Mouse (Mus musculus) neural tube, embryonic 15.5 days (tissue): ENCODE results near the gene Auts2. TPM values are rescaled to one million over a fixed set of nuclear protein-coding genes. Genes with fewer than 3 reads are reported as not detected.

Source experiments
- ATAC-seq: fragments of 200-750 bp; cut with Nextera tagmentation; 2 replicates; pipeline ENCODE4 v1.8.0; 2017; ENCODE audit warnings: mild to moderate bottlenecking, moderate TSS enrichment, moderate library complexity; ENCODE audit not compliant: low FRiP score
- H3K27ac ChIP-seq: fragments of 300-500 bp; sonication (generic); replicated peaks from 2 replicates; pipeline ENCODE4 v1.5.1; 2015; ENCODE audit warnings: mild to moderate bottlenecking, inconsistent platforms
- H3K27me3 ChIP-seq: fragments of 300-500 bp; sonication (generic); replicated peaks from 2 replicates; pipeline ENCODE4 v1.6.1; 2015; ENCODE audit warnings: inconsistent platforms
- H3K36me3 ChIP-seq: fragments of 300-500 bp; sonication (generic); 2 replicates; pipeline ENCODE4 v1.6.1; 2015; ENCODE audit warnings: inconsistent platforms
- H3K4me1 ChIP-seq: fragments of 300-500 bp; sonication (generic); 2 replicates; pipeline ENCODE4 v1.6.1; 2015; ENCODE audit warnings: inconsistent platforms
- H3K4me2 ChIP-seq: fragments of 300-500 bp; sonication (generic); 2 replicates; pipeline ENCODE4 v1.6.1; 2015; ENCODE audit warnings: inconsistent platforms, mild to moderate bottlenecking, moderate library complexity
- H3K4me3 ChIP-seq: fragments of 300-500 bp; sonication (generic); replicated peaks from 2 replicates; pipeline ENCODE4 v1.5.1; 2015; ENCODE audit warnings: mild to moderate bottlenecking, inconsistent platforms
- H3K9ac ChIP-seq: fragments of 300-500 bp; sonication (generic); replicated peaks from 2 replicates; pipeline ENCODE4 v1.6.1; 2015; ENCODE audit warnings: mild to moderate bottlenecking, inconsistent platforms
- H3K9me3 ChIP-seq: fragments of 300-500 bp; sonication (generic); replicated peaks from 2 replicates; pipeline ENCODE4 v1.6.1; 2016; ENCODE audit warnings: inconsistent platforms
- WGBS: fragments of 180-500 bp; shearing (Covaris S2); methylation state at CpG from one replicate; pipeline ENCODE4 v1.1.7; 2015; ENCODE audit warnings: mixed read lengths; 5-methylcytosine and 5-hydroxymethylcytosine counted together
- polyA plus RNA-seq: library from polyadenylated mRNA; unstranded; fragments of >200 nt; fragmentation: Nextera tagmentation; extraction: Ambion mirVana; gene quantifications from 2 replicates; pipeline ENCODE4 v1.2.1, GENCODE M21; 2015

The Auts2 gene
- polyA plus RNA-seq, 1 experiment from 2014 or later, result 52.5 TPM

DNA sequence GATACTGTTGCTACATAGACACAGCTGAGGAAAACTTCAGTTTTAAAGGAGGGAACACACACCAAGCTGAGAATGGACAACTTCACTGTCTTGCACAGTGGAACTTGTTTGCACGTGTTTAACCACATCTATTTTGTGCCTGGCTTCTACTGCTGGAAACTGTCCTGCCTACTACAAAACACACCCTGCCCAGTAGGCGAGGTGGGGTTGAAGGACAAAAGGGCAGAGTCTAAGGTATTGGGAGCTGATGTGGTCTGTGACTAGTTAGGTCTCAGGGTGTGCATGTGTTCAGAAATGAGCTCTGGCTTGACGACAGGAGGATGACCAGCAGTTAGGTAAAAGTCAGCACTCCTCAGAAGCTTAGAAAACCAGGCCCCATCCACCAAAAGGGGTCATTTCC, 636.8 kb downstream of the Auts2 start:
- 93% methylated on average over 3 of the region's 3 CpGs for WGBS
- Histone ChIP-seq H3K27me3 (no peaks in the 10 kb centered on the region; the same call in 1 of the 2 replicates), H3K4me2 (no peak overlapping the region), H3K9me3 (no peaks in the 10 kb centered on the region), H3K4me1 (peaks cover 5% of the 10 kb centered on the region; the same call in 1 of the 2 replicates), H3K9ac (no peak overlapping the region), H3K4me3 (no peak overlapping the region), H3K27ac (no peak overlapping the region), H3K36me3 (no peaks in the 10 kb centered on the region)
- no peak for ATAC-seq

DNA sequence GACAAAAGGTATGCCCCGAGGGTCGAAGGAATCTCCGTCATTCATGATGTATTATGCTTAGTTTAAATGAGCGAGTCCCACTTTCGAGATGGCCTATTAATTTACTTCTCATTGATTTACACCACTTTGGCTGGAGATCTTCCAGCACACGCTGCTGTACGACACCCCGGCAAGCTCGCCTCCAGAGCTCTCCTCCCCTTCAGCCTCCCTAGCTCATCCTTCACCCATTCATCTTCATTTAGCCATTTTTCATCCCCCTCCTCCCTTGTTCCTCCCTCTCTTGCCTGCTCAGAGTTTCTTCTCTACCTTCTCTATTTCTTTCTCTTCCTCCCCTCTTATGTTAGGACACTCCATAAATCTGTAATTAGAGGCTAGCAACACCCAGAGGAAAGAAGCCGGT, 638.7 kb downstream of the Auts2 start:
- H3K9ac ChIP-seq, result no peak overlapping the region
- no peak overlapping the region for H3K4me3 ChIP-seq
- H3K36me3 ChIP-seq, result no peaks in the 10 kb centered on the region
- no peak for ATAC-seq
- no peak overlapping the region for H3K4me2 ChIP-seq
- peaks cover 11% of the 10 kb centered on the region for H3K4me1 ChIP-seq
- H3K27ac ChIP-seq, result no peak overlapping the region
- no peaks in the 10 kb centered on the region for H3K27me3 ChIP-seq
- H3K9me3 ChIP-seq, result no peaks in the 10 kb centered on the region
- 34% methylated on average over 10 of the region's 10 CpGs for WGBS

DNA sequence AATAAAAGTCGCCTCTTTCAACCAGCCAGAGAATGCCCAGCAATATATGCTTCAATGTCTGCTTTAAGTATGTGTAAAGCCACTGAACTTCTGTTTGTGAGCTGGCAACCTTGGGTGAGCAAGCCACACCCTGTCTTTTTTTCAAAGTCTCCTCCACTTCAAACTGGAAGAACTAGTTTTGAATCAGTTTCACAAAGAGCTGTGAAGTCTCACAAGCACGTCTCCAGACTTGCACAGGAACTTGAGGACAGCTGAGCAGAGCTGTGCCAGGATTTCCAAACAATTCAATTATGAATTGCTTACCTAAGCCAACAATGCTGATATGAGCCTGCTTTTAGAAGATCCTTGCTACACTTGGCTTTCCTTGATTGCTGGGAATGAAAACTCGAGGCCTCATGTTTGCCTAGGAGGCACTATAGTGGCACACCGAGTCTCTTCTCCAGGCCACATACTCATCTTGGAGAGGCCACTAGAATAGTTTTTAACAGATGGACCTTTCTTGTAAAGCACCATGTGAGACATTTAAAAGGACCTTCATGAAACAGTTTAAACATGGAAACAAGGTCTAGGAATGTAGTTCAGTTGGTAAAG, 645.0 kb downstream of the Auts2 start:
- no peaks in the 10 kb centered on the region for H3K36me3 ChIP-seq
- no peak for ATAC-seq
- WGBS, result 82% methylated on average over 4 of the region's 4 CpGs
- H3K9me3 ChIP-seq, result no peaks in the 10 kb centered on the region
- H3K4me3 ChIP-seq, result no peak overlapping the region
- H3K4me2 ChIP-seq, result no peak overlapping the region
- H3K27me3 ChIP-seq, result no peaks in the 10 kb centered on the region
- no peak overlapping the region for H3K9ac ChIP-seq
- H3K4me1 ChIP-seq, result peaks cover 6% of the 10 kb centered on the region; the same call in 1 of the 2 replicates
- H3K27ac ChIP-seq, result no peak overlapping the region

DNA sequence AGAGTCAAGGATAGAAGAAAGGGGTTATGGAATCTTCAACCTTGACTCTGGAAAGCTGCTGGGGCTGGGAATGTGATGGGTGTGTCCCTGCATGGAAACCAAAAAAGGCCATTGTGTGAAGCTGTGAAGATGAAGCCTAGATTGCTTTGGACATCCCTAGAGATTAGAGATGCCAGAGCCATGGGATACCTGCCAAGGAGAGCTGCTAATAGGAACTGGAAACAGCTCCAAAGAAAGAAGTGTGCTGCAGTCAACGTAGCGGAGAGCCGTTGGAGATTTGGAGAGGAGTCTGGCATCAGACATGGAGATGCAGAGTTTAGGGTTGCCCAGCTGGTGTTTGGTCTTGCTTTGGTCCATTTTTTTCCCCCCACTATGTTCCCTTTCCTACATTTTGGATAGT, 656.5 kb downstream of the Auts2 start:
- WGBS, result 89% methylated on average over 3 of the region's 3 CpGs
- Histone ChIP-seq H3K9ac (no peak overlapping the region), H3K27me3 (no peaks in the 10 kb centered on the region), H3K4me2 (no peak overlapping the region), H3K27ac (no peak overlapping the region), H3K36me3 (no peaks in the 10 kb centered on the region), H3K9me3 (no peaks in the 10 kb centered on the region), H3K4me3 (no peak overlapping the region), H3K4me1 (no peaks in the 10 kb centered on the region)
- ATAC-seq, result no peak

DNA sequence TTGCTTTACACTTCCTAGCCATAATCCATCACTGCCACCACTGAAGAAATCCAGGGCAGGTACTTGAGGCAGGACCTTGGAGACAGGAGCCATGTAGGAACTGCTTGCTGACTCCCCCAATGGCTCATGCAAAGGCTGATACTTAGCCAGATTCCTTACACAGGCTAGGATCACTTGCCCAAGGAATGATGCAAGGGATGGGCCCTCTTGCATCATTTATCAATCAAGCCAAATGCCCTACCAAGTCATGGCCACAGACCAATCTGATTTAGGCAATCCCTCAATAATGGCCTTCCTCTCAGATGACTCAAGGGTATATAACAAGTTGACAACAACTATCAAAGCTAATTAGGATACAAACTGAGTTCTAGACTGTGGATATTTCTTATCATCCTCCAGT, 666.6 kb downstream of the Auts2 start:
- Histone ChIP-seq H3K4me3 (no peak overlapping the region), H3K4me2 (no peak overlapping the region), H3K4me1 (0 out of 2 replicates have a peak, but pooled peaks cover 4% of the 10 kb centered on the region), H3K27ac (no peak overlapping the region), H3K9ac (no peak overlapping the region), H3K9me3 (no peaks in the 10 kb centered on the region), H3K36me3 (no peaks in the 10 kb centered on the region), H3K27me3 (no peaks in the 10 kb centered on the region)
- ATAC-seq, result no peak

DNA sequence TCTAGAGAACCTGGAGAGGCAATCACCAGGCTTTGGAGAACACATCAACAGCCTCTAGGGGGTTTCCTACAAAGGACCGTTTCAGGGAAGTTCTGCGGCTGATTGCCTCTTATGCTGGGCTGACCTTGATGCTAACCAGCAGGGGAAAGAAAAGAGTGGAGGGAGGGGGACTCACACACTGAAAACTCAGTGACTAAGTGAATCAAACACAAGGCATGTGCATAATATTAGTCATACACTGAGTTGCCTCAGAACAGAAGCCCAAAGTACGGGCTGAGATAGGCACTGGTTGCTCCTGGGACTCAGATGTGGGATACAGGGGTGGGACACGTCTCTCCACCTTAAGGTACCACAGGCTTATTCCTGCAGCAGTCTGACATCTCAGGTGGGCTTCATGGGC, 667.2 kb downstream of the Auts2 start:
- Histone ChIP-seq H3K4me2 (no peak overlapping the region), H3K36me3 (no peaks in the 10 kb centered on the region), H3K9ac (no peak overlapping the region), H3K4me3 (no peak overlapping the region), H3K27ac (no peak overlapping the region), H3K9me3 (no peaks in the 10 kb centered on the region), H3K27me3 (no peaks in the 10 kb centered on the region), H3K4me1 (peaks cover 4% of the 10 kb centered on the region; the same call in 1 of the 2 replicates)
- ATAC-seq, result no peak
- WGBS, result 76% methylated on average over 4 of the region's 4 CpGs

DNA sequence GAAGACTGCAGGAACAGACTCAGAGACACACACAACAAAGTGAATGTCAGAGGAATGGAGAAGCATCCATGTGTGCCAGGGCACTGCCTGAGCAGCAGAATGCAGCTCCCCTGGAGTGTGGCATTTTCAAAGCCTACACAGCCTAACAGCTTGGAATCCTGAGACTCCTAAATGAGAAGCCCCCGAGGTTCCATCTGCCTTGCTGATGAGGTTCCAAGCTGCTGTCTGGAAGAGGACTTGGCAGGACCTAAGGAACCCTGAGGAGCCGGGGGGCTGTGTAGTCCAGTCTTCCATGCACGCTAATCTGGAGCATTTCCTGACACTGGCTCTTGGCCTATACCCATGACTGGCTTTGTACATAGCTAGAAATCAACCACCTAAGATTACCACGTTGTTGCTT, 670.0 kb downstream of the Auts2 start:
- no peaks in the 10 kb centered on the region for H3K36me3 ChIP-seq
- 71% methylated on average over 4 of the region's 4 CpGs for WGBS
- no peak overlapping the region for H3K9ac ChIP-seq
- H3K4me2 ChIP-seq, result no peak overlapping the region
- H3K27ac ChIP-seq, result no peak overlapping the region
- ATAC-seq, result no peak
- peaks cover 7% of the 10 kb centered on the region for H3K4me1 ChIP-seq
- no peaks in the 10 kb centered on the region for H3K9me3 ChIP-seq
- H3K4me3 ChIP-seq, result no peak overlapping the region
- no peaks in the 10 kb centered on the region for H3K27me3 ChIP-seq

DNA sequence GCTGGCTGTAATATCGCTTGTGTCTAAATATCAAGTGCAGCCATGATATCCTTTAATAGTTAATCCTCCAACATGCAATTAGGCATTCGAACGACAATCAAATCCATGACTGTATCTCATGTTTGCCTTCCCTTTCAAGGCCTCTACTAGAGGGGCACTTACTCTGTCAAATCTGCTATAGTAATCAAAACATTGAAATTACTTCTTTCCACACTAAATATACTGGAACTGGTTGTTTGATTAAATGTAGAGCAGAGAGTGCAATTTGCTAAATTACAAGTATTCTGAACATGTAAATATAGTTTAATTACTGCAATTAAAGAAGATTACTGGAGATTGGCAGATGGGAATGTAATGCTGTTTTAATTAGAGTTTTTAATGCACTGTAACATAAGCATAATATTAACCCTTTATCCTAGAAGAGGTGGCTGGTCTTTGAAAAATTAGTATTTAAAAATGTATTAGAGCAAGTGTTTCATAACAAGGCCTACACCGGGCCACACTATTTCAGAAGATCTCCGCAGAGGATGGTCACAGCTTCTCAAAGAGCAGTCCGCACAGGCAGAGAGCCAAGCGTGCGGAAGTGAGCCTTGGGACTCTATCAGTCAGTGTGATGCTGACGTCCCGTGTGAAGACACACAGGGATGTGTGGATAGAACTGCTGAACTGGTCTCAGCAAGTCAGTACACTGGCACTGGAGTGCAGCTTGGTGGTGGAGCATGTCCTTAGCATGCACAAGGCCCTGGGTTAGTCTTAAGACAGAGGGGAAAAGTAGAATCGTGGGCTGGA, 673.2 kb downstream of the Auts2 start:
- Histone ChIP-seq H3K9me3 (no peaks in the 10 kb centered on the region), H3K4me2 (no peak overlapping the region), H3K4me3 (no peak overlapping the region), H3K4me1 (peaks cover 16% of the 10 kb centered on the region), H3K27ac (no peak overlapping the region), H3K36me3 (no peaks in the 10 kb centered on the region), H3K9ac (no peak overlapping the region), H3K27me3 (no peaks in the 10 kb centered on the region)
- 65% methylated on average over 11 of the region's 11 CpGs for WGBS
- ATAC-seq, result no peak

DNA sequence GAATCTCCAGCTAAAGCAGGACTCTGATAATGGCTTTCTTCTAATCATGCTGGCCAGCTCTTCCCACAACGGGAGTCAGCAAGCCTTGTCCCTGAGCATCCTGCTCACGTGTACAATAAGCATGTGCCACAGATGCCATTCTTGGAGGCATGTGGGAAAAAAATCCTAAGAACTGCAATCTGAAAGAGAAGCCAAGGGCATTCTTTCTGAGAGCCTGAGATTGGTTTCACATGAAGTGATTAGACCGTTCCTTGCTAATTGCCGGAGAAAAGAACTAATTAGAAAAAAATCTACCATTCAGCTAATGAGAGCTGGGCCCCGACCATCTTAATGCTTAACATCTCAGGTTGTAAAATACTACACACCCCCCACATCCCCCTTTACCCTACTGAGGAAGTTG, 677.9 kb downstream of the Auts2 start:
- no peak overlapping the region for H3K4me3 ChIP-seq
- no peak for ATAC-seq
- no peaks in the 10 kb centered on the region for H3K36me3 ChIP-seq
- no peak overlapping the region for H3K27ac ChIP-seq
- H3K27me3 ChIP-seq, result no peaks in the 10 kb centered on the region
- no peak overlapping the region for H3K9ac ChIP-seq
- H3K4me1 ChIP-seq, result peaks cover 20% of the 10 kb centered on the region
- 27% methylated on average over 5 of the region's 5 CpGs for WGBS
- H3K9me3 ChIP-seq, result no peaks in the 10 kb centered on the region
- H3K4me2 ChIP-seq, result no peak overlapping the region

DNA sequence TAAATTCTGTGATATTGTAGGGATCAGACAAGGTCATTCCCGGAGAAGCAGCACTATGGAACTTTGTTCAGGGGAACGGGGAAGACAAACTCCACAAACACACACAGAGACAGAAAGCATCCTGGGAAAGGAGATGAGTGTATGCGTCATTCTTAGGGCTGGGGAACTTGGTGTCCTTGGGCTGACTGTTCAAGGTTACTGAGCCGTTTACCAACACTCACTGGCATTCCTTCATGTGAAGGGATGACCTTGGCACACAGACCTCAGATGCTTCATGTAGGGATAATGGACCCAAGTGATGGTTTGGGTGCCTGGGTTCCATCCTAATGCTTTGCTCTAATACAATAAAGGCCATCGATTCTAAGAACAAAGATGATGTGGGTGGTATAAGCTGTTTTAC, 685.2 kb downstream of the Auts2 start:
- Histone ChIP-seq H3K4me3 (no peak overlapping the region), H3K27me3 (0 out of 2 replicates have a peak, but pooled peaks cover 2% of the 10 kb centered on the region), H3K4me1 (peaks cover 13% of the 10 kb centered on the region), H3K9me3 (no peaks in the 10 kb centered on the region), H3K4me2 (no peak overlapping the region), H3K27ac (no peak overlapping the region), H3K9ac (no peak overlapping the region), H3K36me3 (no peaks in the 10 kb centered on the region)
- no peak for ATAC-seq
- WGBS, result 92% methylated on average over 5 of the region's 5 CpGs

DNA sequence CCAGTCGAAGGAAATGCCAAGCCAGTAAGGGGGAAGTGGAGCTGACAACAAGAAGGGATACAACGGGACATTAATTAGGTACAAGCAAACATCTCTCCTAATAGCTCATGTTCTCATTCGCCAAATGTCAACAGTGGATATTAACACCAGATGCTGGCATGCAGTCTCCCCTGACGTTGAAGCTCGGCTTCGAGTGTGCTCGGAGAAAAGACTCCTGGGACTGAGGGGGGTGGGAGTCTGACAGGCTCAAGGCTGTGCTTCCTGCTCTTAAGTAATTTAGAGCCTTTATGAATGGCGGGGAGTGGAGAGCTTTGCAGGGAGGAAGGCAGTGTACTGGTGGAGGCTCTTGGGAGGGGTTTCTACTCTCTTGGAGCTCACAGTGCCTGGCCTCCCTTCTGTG, 687.8 kb downstream of the Auts2 start:
- Histone ChIP-seq H3K9me3 (no peaks in the 10 kb centered on the region), H3K4me1 (peaks cover 35% of the 10 kb centered on the region), H3K4me2 (0 out of 2 replicates have a peak overlapping the region, but pooled peaks have one; percentile 9), H3K36me3 (no peaks in the 10 kb centered on the region), H3K27me3 (0 out of 2 replicates have a peak, but pooled peaks cover 2% of the 10 kb centered on the region), H3K27ac (no peak overlapping the region), H3K4me3 (no peak overlapping the region), H3K9ac (no peak overlapping the region)
- ATAC-seq, result no peak
- WGBS, result 14% methylated on average over 8 of the region's 8 CpGs
